Mouse (Mus musculus): ENCODE data around the gene Gas7.

GRCm38 (mm10) chr11:67567991-67568390, 112.8 kb downstream of the Gas7 start:
- TF ChIP-seq CTCF (IDR thresholded peaks at IDR 0.05; ENCODE audit: extremely low read depth, insufficient read length, insufficient replicate concordance, low read depth, low read length) (no peak), POLR2A (IDR thresholded peaks at IDR 0.05; ENCODE audit: low read depth, low read length) (no peak)
